Mouse (Mus musculus) olfactory bulb, adult 2 months (tissue): ENCODE data around the gene Cnot6.

Experiments
- CTCF ChIP-seq: fragments of 200-500 bp; IDR thresholded peaks from 2 replicates; pipeline ENCODE4 v1.5.1; 2012; ENCODE audit warnings: low read depth, mild to moderate bottlenecking, low read length, moderate library complexity; ENCODE audit not compliant: insufficient read depth
- POLR2A ChIP-seq: fragments of 200-500 bp; IDR thresholded peaks from 2 replicates; pipeline ENCODE4 v1.6.1; 2012; ENCODE audit warnings: mild to moderate bottlenecking, low read depth, low read length, moderate library complexity; ENCODE audit not compliant: insufficient read depth

DNA sequence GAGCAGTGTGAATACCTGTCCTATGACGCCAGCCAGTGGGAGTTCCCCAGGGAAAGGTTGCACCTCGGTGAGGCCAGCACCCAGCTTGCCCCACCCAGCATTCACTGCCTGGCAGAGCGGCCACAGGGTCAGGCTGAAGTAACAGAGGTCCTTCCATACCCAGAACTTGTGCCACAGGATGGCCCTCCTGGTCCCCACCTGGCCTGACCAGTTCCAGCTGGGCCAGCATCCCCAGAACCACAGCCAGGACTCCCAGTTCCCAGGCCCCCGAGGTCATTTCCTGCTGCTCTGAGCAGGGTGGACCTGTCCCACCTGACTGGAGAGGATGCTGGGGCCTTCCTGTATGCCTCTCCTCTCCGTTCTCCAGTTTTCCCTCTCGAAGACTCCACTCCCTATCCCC, 76.9 kb downstream of the Cnot6 start:
- TF ChIP-seq POLR2A = no peak
- TF ChIP-seq CTCF = no peak
